Mouse (Mus musculus): ENCODE measurements around the gene Ccl17. TPM values are rescaled to one million over a fixed set of nuclear protein-coding genes. Genes with fewer than 3 reads are reported as not detected.

Ccl17 gene
- polyA plus RNA-seq, 1 experiment from 2014 or later: not detected

GRCm38 (mm10) chr8:94805811-94806210 lies 4.4 kb upstream of the Ccl17 start:
- Histone ChIP-seq H3K9ac (replicated peaks) (no peak overlapping the region), H3K9me3 (ENCODE audit: low read length) (no peaks in the 10 kb centered on the region), H3K27ac (ENCODE audit: low read depth) (no peak overlapping the region), H3K27me3 (ENCODE audit: insufficient read depth, low read length) (no peaks in the 10 kb centered on the region), H3K36me3 (replicated peaks; ENCODE audit: insufficient read depth, low read length) (no peaks in the 10 kb centered on the region), H3K4me2 (ENCODE audit: low read depth, low read length) (no peak overlapping the region), H3K4me1 (ENCODE audit: insufficient read depth) (peaks cover 10% of the 10 kb centered on the region), H3K4me3 (ENCODE audit: low read depth, low read length) (no peak overlapping the region)
- DNase-seq (no peak), ATAC-seq (no peak)
- TF ChIP-seq CTCF (IDR thresholded peaks at IDR 0.05; ENCODE audit: low read depth) (no peak), EP300 (IDR thresholded peaks at IDR 0.05; ENCODE audit: low read depth) (no peak)
- 74% methylated on average over 4 of the region's 4 CpGs for WGBS (ENCODE audit: insufficient replicate concordance)

- H3K9me3 ChIP-seq (ENCODE audit: low read length): no peaks in the 10 kb centered on the region
- H3K27me3 ChIP-seq (ENCODE audit: insufficient read depth, low read length): no peaks in the 10 kb centered on the region
- no peak; the same call in 1 of the 2 replicates for ATAC-seq
- H3K4me3 ChIP-seq (ENCODE audit: low read depth, low read length): no peak overlapping the region
- TF ChIP-seq CTCF (IDR thresholded peaks at IDR 0.05; ENCODE audit: low read depth) (no peak), EP300 (IDR thresholded peaks at IDR 0.05; ENCODE audit: low read depth) (no peak)
- DNase-seq: no peak
- H3K27ac ChIP-seq (ENCODE audit: low read depth): no peak overlapping the region
- no peak overlapping the region for H3K9ac ChIP-seq (replicated peaks)
- H3K4me1 ChIP-seq (ENCODE audit: insufficient read depth): no peaks in the 10 kb centered on the region; the same call in 1 of the 2 replicates
- H3K4me2 ChIP-seq (ENCODE audit: low read depth, low read length): no peak overlapping the region
- WGBS (ENCODE audit: insufficient replicate concordance): 68% methylated on average over 7 of the region's 7 CpGs
- no peaks in the 10 kb centered on the region for H3K36me3 ChIP-seq (replicated peaks; ENCODE audit: insufficient read depth, low read length)
Observed at GRCm38 (mm10) chr8:94807506-94807905, 2.7 kb upstream of the Ccl17 start.

GRCm38 (mm10) chr8:94808372-94808771 lies 1.9 kb upstream of the Ccl17 start:
- TF ChIP-seq CTCF (IDR thresholded peaks at IDR 0.05; ENCODE audit: low read depth): no peak
- no peak for TF ChIP-seq EP300 (IDR thresholded peaks at IDR 0.05; ENCODE audit: low read depth)
- Histone ChIP-seq H3K9me3 (ENCODE audit: low read length) (no peaks in the 10 kb centered on the region), H3K4me2 (ENCODE audit: low read depth, low read length) (no peak overlapping the region), H3K27ac (ENCODE audit: low read depth) (no peak overlapping the region), H3K4me3 (ENCODE audit: low read depth, low read length) (no peak overlapping the region), H3K36me3 (replicated peaks; ENCODE audit: insufficient read depth, low read length) (no peaks in the 10 kb centered on the region), H3K27me3 (ENCODE audit: insufficient read depth, low read length) (no peaks in the 10 kb centered on the region), H3K4me1 (ENCODE audit: insufficient read depth) (0 out of 2 replicates have a peak, but pooled peaks cover 2% of the 10 kb centered on the region), H3K9ac (replicated peaks) (no peak overlapping the region)
- ATAC-seq (no peak), DNase-seq (no peak)
- 73% methylated on average over 6 of the region's 6 CpGs for WGBS (ENCODE audit: insufficient replicate concordance)

- Histone ChIP-seq H3K27ac (ENCODE audit: low read depth) (no peak overlapping the region), H3K4me2 (ENCODE audit: low read depth, low read length) (no peak overlapping the region), H3K9ac (replicated peaks) (no peak overlapping the region), H3K36me3 (replicated peaks; ENCODE audit: insufficient read depth, low read length) (no peaks in the 10 kb centered on the region), H3K9me3 (ENCODE audit: low read length) (no peaks in the 10 kb centered on the region), H3K4me1 (ENCODE audit: insufficient read depth) (0 out of 2 replicates have a peak, but pooled peaks cover 2% of the 10 kb centered on the region), H3K27me3 (ENCODE audit: insufficient read depth, low read length) (no peaks in the 10 kb centered on the region), H3K4me3 (ENCODE audit: low read depth, low read length) (no peak overlapping the region)
- 73% methylated on average over 5 of the region's 5 CpGs for WGBS (ENCODE audit: insufficient replicate concordance)
- DNase-seq (no peak), ATAC-seq (no peak)
- no peak for TF ChIP-seq EP300 (IDR thresholded peaks at IDR 0.05; ENCODE audit: low read depth)
- no peak for TF ChIP-seq CTCF (IDR thresholded peaks at IDR 0.05; ENCODE audit: low read depth)
Observed at GRCm38 (mm10) chr8:94810855-94811254, 602 bp downstream of the Ccl17 start.

GRCm38 (mm10) chr8:94811654-94812053 lies 1.4 kb downstream of the Ccl17 start:
- DNase-seq (no peak), ATAC-seq (peak; percentile 20; the same call in 1 of the 2 replicates)
- no peaks in the 10 kb centered on the region for H3K36me3 ChIP-seq (replicated peaks; ENCODE audit: insufficient read depth, low read length)
- 51% methylated on average over 6 of the region's 6 CpGs for WGBS (ENCODE audit: insufficient replicate concordance)
- no peaks in the 10 kb centered on the region for H3K9me3 ChIP-seq (ENCODE audit: low read length)
- TF ChIP-seq CTCF (IDR thresholded peaks at IDR 0.05; ENCODE audit: low read depth): no peak
- TF ChIP-seq EP300 (IDR thresholded peaks at IDR 0.05; ENCODE audit: low read depth): 0 out of 2 replicates have a peak, but pooled peaks have one; percentile 24
- no peak overlapping the region for H3K9ac ChIP-seq (replicated peaks)
- no peak overlapping the region for H3K27ac ChIP-seq (ENCODE audit: low read depth)
- H3K4me2 ChIP-seq (ENCODE audit: low read depth, low read length): no peak overlapping the region
- no peaks in the 10 kb centered on the region for H3K27me3 ChIP-seq (ENCODE audit: insufficient read depth, low read length)
- H3K4me1 ChIP-seq (ENCODE audit: insufficient read depth): 0 out of 2 replicates have a peak, but pooled peaks cover 2% of the 10 kb centered on the region
- H3K4me3 ChIP-seq (ENCODE audit: low read depth, low read length): no peak overlapping the region

GRCm38 (mm10) chr8:94812645-94813098 lies 2.4 kb downstream of the Ccl17 start:
- H3K36me3 ChIP-seq (replicated peaks; ENCODE audit: insufficient read depth, low read length): no peaks in the 10 kb centered on the region
- no peak overlapping the region for H3K4me3 ChIP-seq (ENCODE audit: low read depth, low read length)
- 0 out of 2 replicates have a peak, but pooled peaks cover 2% of the 10 kb centered on the region for H3K4me1 ChIP-seq (ENCODE audit: insufficient read depth)
- ATAC-seq (peak; percentile 68), DNase-seq (peak; percentile 85)
- no peak overlapping the region for H3K9ac ChIP-seq (replicated peaks)
- H3K27me3 ChIP-seq (ENCODE audit: insufficient read depth, low read length): no peaks in the 10 kb centered on the region
- H3K9me3 ChIP-seq (ENCODE audit: low read length): no peaks in the 10 kb centered on the region
- 32% methylated on average over 6 of the region's 6 CpGs for WGBS (ENCODE audit: insufficient replicate concordance)
- no peak overlapping the region for H3K27ac ChIP-seq (ENCODE audit: low read depth)
- TF ChIP-seq CTCF (IDR thresholded peaks at IDR 0.05; ENCODE audit: low read depth) (peak; percentile 82), EP300 (IDR thresholded peaks at IDR 0.05; ENCODE audit: low read depth) (no peak)
- H3K4me2 ChIP-seq (ENCODE audit: low read depth, low read length): no peak overlapping the region

Data from liver, postnatal 0 days (tissue).